Mouse (Mus musculus) heart, adult 2 months (tissue): ENCODE data around the gene Abca4. TPM values are rescaled to one million over a fixed set of nuclear protein-coding genes. Genes with fewer than 3 reads are reported as not detected.

Experiments used
- DNase-seq, 2 experiments: peaks; one replicate each; pipeline ENCODE4 v3.0.0; 2021
- H3K27ac ChIP-seq: fragments of 200-600 bp; 2 replicates; pipeline ENCODE4 v1.8.1; 2022
- H3K27me3 ChIP-seq: fragments of 200-500 bp; 2 replicates; pipeline ENCODE4 v1.6.1; 2012; ENCODE audit warnings: mild to moderate bottlenecking, low read length, inconsistent platforms, mixed read lengths; ENCODE audit not compliant: control insufficient read depth, insufficient read depth
- H3K36me3 ChIP-seq: fragments of 200-500 bp; 2 replicates; pipeline ENCODE4 v1.6.1; 2012; ENCODE audit warnings: low read length, inconsistent platforms; ENCODE audit not compliant: control insufficient read depth, insufficient read depth
- H3K4me1 ChIP-seq: fragments of 200-500 bp; 2 replicates; pipeline ENCODE4 v1.6.1; 2011; ENCODE audit warnings: low read length; ENCODE audit not compliant: control insufficient read depth, insufficient read depth
- H3K4me3 ChIP-seq: fragments of 200-600 bp; 2 replicates; pipeline ENCODE4 v1.8.1; 2022
- H3K79me2 ChIP-seq: fragments of 200-500 bp; replicated peaks from 2 replicates; pipeline ENCODE4 v1.6.1; 2012; ENCODE audit warnings: mild to moderate bottlenecking, inconsistent platforms, low read length, moderate library complexity, mixed read lengths; ENCODE audit not compliant: control insufficient read depth, insufficient read depth
- H3K9ac ChIP-seq: fragments of 200-500 bp; 2 replicates; pipeline ENCODE4 v1.6.1; 2012; ENCODE audit warnings: low read depth, mild to moderate bottlenecking, control low read depth, inconsistent platforms, low read length, mixed read lengths
- CTCF ChIP-seq: fragments of 200-600 bp; IDR thresholded peaks from 2 replicates; pipeline ENCODE4 v1.8.1; 2022; ENCODE audit warnings: antibody characterized with exemption, mild to moderate bottlenecking, moderate library complexity
- EP300 ChIP-seq: fragments of 200-500 bp; IDR thresholded peaks from 2 replicates; pipeline ENCODE4 v1.6.1; 2011; ENCODE audit warnings: low read depth, low read length, control low read depth; ENCODE audit not compliant: insufficient read depth
- POLR2A ChIP-seq: fragments of 200-500 bp; IDR thresholded peaks from 2 replicates; pipeline ENCODE4 v1.6.1; 2011; ENCODE audit warnings: mild to moderate bottlenecking, low read depth, low read length, control low read depth; ENCODE audit not compliant: insufficient read depth
- WGBS: fragments of 180-500 bp; shearing (Covaris S2); methylation state at CpG from one replicate; pipeline ENCODE4 v1.1.7; 2018; 5-methylcytosine and 5-hydroxymethylcytosine counted together
- intact Hi-C: fragments of 180-260 bp; cut with DNase I; formaldehyde crosslinking; loops from one replicate; pipeline ENCODE4 v1.15.1; 2025
- polyA plus RNA-seq: library from polyadenylated mRNA; depleted of rRNA; stranded (reverse); fragments of >200 nt; gene quantifications from 2 replicates; pipeline ENCODE4 v1.2.3, GENCODE M21; 2012
- total RNA-seq, 2 experiments: library from RNA; stranded (reverse); gene quantifications; 2 replicates each; pipeline ENCODE4 v1.2.3; 2021

Gene Abca4
- total and polyA plus RNA-seq, 3 experiments, result 1.6 to 2.6 (median 2.3) TPM

DNA sequence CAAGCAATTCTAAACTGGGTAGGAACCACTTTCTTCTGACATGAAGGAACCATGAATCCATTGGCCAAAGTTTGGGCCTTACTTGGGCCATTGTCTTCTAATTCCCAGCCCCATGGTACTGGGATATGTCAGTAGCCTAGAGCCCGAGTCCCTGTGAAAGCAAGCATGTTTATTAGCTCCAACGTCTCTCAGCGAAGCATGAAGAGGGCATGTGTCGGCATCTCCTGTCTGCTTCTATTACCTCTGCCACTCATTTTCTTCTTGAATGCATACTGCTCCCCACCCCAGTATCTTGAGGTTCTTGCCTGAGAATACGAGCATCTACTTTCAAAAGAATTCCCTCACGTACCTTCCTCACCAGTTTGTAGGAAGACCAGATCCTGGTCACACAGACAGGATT, 161.5 kb downstream of the Abca4 start:
- H3K79me2 ChIP-seq, result no peaks in the 10 kb centered on the region
- H3K27me3 ChIP-seq, result no peaks in the 10 kb centered on the region

DNA sequence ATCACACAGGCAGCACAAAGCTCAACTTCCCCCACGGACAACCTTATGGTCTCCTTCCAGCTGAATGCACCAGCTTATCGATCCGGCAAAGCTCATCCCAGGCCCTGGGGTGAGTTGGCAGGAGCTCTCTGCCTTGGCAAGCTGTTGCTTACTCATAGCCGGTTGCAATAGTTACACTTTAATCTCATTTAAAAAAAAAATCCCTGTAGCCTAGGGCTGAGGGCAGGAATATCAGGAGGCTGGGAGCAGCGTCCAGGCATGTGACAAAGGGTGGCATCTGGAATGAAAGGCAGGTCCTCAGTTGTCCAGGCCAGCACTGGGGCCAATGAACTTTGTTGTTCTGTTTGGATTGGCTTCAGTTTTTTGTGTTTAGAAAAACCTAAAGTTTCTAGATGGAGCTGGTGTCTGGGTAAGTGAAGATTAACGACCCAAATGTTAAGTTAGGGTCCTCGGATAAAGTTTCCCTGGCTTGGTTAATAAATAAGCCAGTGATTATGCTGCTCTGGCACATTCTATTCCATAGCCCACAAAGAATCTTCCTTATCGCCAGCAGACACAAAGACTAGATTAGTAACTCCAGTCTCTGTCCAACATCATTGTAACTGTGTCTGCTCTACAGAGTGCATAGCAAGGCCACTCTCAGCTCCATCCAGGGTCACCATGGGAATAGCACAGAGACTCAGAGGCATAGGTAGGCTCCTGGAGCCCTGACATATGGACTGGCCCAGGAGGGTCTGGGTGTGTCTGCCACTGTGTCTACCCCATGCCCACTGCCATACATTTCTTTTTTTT, 162.2 kb downstream of the Abca4 start:
- H3K4me1 ChIP-seq, result no peaks in the 10 kb centered on the region
- intact Hi-C loops, result no loop called here
- no peaks in the 10 kb centered on the region for H3K36me3 ChIP-seq
- no peaks in the 10 kb centered on the region for H3K27me3 ChIP-seq
- no peak for DNase-seq
- TF ChIP-seq EP300 (no peak), POLR2A (no peak), CTCF (no peak)
- no peak overlapping the region for H3K9ac ChIP-seq
- no peak overlapping the region for H3K4me3 ChIP-seq
- 60% methylated on average over 8 of the region's 8 CpGs for WGBS
- no peak overlapping the region for H3K27ac ChIP-seq
- no peaks in the 10 kb centered on the region for H3K79me2 ChIP-seq

More for the DNA sequence above, 161.5 kb downstream of the Abca4 start:
- Histone ChIP-seq H3K36me3 (no peaks in the 10 kb centered on the region), H3K4me1 (no peaks in the 10 kb centered on the region), H3K9ac (no peak overlapping the region), H3K27ac (no peak overlapping the region), H3K4me3 (no peak overlapping the region)
- intact Hi-C loops, result no loop called here
- WGBS, result 92% methylated on average over 6 of the region's 6 CpGs
- TF ChIP-seq EP300, result no peak
- DNase-seq, result no peak

DNA sequence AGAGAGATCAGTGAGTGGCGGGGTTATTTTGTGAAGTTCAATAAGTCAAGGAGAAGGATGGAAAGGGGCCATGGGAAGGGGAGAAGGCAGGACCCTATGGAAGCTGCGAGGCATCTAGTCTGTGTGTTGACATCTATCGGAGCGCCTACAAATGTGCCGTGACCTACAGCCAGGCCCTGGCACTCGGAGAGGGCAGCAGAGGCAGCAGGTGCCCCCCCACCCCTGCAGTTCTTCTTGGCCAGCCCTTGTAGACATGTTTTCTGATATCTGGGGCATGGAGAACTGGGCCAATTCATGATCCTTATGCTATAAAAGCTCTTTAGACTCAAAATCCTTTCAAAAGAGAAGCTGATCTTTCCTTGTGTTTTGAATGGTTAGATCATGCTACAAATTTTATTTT, 163.5 kb downstream of the Abca4 start:
- TF ChIP-seq EP300 (no peak), CTCF (no peak), POLR2A (no peak)
- H3K27me3 ChIP-seq, result no peaks in the 10 kb centered on the region
- DNase-seq, result no peak

GRCm38 (mm10) chr3:122208296-122209225, 164.3 kb downstream of the Abca4 start:
- DNase-seq, result no peak
- 71% methylated on average over 15 of the region's 15 CpGs for WGBS

More for the DNA sequence above, 163.5 kb downstream of the Abca4 start:
- 87% methylated on average over 6 of the region's 6 CpGs for WGBS
- intact Hi-C loops, result no loop called here
- H3K9ac ChIP-seq, result no peak overlapping the region
- H3K36me3 ChIP-seq, result no peaks in the 10 kb centered on the region
- H3K79me2 ChIP-seq, result no peaks in the 10 kb centered on the region
- H3K4me3 ChIP-seq, result no peak overlapping the region
- no peaks in the 10 kb centered on the region for H3K4me1 ChIP-seq
- no peak overlapping the region for H3K27ac ChIP-seq

GRCm38 (mm10) chr3:122209511-122209910, 165.3 kb downstream of the Abca4 start:
- H3K4me1 ChIP-seq, result no peaks in the 10 kb centered on the region
- H3K27ac ChIP-seq, result no peak overlapping the region
- H3K4me3 ChIP-seq, result no peak overlapping the region
- H3K27me3 ChIP-seq, result no peaks in the 10 kb centered on the region
- no peaks in the 10 kb centered on the region for H3K36me3 ChIP-seq
- WGBS, result 87% methylated on average over 11 of the region's 11 CpGs
- no peak overlapping the region for H3K9ac ChIP-seq
- DNase-seq, result no peak
- intact Hi-C loops, result no loop called here
- TF ChIP-seq CTCF, result no peak
- no peak for TF ChIP-seq EP300
- TF ChIP-seq POLR2A, result no peak
- no peaks in the 10 kb centered on the region for H3K79me2 ChIP-seq

More at GRCm38 (mm10) chr3:122208296-122209225, 164.3 kb downstream of the Abca4 start:
- H3K27me3 ChIP-seq, result no peaks in the 10 kb centered on the region
- H3K36me3 ChIP-seq, result no peaks in the 10 kb centered on the region
- no peak overlapping the region for H3K4me3 ChIP-seq
- H3K27ac ChIP-seq, result no peak overlapping the region
- H3K79me2 ChIP-seq, result no peaks in the 10 kb centered on the region
- no peaks in the 10 kb centered on the region for H3K4me1 ChIP-seq
- H3K9ac ChIP-seq, result no peak overlapping the region
- TF ChIP-seq CTCF, result no peak
- no peak for TF ChIP-seq EP300
- TF ChIP-seq POLR2A, result no peak
- intact Hi-C loops, result no loop called here
